8 mouse cellular contexts compared by ENCODE assay signal in genomic region chr17:13336979-13337749, GRCm38 (mm10). TPM values are rescaled to one million over a fixed set of nuclear protein-coding genes. Genes with fewer than 3 reads are reported as not detected.
A peak's percentile ranks its signal among the peaks of the same experiment; 100 is the strongest.
DNase-seq lines count a peak whose midpoint lies in the region; ATAC-seq and TF ChIP-seq lines count a peak whose summit lies in the region.
"Not testable (repeated sequence)": the region's sequence is repeated elsewhere in the genome, so short reads cannot be mapped to it uniquely, and the experiment has no call there.

No protein-coding gene starts in this region.

- WGBS in heart, embryonic 14.5 days = 52% methylated on average over 9 of the region's 9 CpGs
- whole genome bisulfite sequencing in midbrain, embryonic 10.5 days = 66% methylated on average over 9 of the region's 9 CpGs

- not testable (repeated sequence) for H3K4me2 ChIP-seq in CH12.LX (ENCODE audit: insufficient read depth, low read depth, poor library complexity, severe bottlenecking); heart, embryonic 14.5 days (ENCODE audit: low read length)

- H3K4me3 ChIP-seq in CH12.LX (replicated peaks in 1 of 3; ENCODE audit: low read depth in 2 of 3, low read length in 2 of 3, poor library complexity in 1 of 3); heart, embryonic 14.5 days (ENCODE audit: control insufficient read depth in 1 of 2, insufficient read depth in 1 of 2, low read depth in 1 of 2, low read length in 2 of 2); midbrain, embryonic 10.5 days: not testable (repeated sequence)

- peak; percentile 22; the same call in 1 of the 2 replicates for ATAC-seq in erythroid progenitor cell, adult 5-6 weeks (replicated peaks; ENCODE audit: low FRiP score, poor library complexity, severe bottlenecking)
- ATAC-seq in heart, embryonic 14.5 days (ENCODE audit: insufficient number of reproducible peaks, insufficient read depth, low FRiP score, low read depth) = 0 out of 2 replicates have a peak, but pooled peaks have one; percentile 17

- H3K36me3 ChIP-seq in CH12.LX (replicated peaks in 1 of 2; ENCODE audit: control insufficient read depth in 1 of 2, insufficient read depth in 1 of 2, low read length in 1 of 2); heart, embryonic 14.5 days (ENCODE audit: control insufficient read depth, insufficient read depth, low read length); midbrain, embryonic 10.5 days: not testable (repeated sequence)

- H3K79me2 ChIP-seq in CH12.LX (replicated peaks; ENCODE audit: control insufficient read depth, extremely low read depth, insufficient read depth, poor library complexity, severe bottlenecking) = not testable (repeated sequence)

- intact Hi-C loops in left cerebral cortex, postnatal 25 days (cut with DNase I) = not testable (repeated sequence)

- TF ChIP-seq EP300 in CH12.LX (IDR thresholded peaks at IDR 0.05; ENCODE audit: low read length) = not testable (repeated sequence)

- peak; percentile 84 for DNase-seq in CH12.LX (ENCODE audit: extremely low read depth)
- DNase-seq in c-Kit-positive CD71-positive TER-119-negative erythroid progenitor cells, embryonic 14.5 days (ENCODE audit: low read depth) = peak; percentile 1
- DNase-seq in kidney, adult 9 months = peak; percentile 76
- peak; percentile 61 to 74 for DNase-seq in left cerebral cortex, postnatal 25 days (ENCODE audit: low spot score in 2 of 2)
- DNase-seq in midbrain, embryonic 10.5 days (ENCODE audit: low spot score) = peak; percentile 12
- DNase-seq in right cerebral cortex, postnatal 25 days = peak; percentile 44

- peak; percentile 49 for TF ChIP-seq RAD21 in CH12.LX (IDR thresholded peaks at IDR 0.05; ENCODE audit: low read depth, low read length)

- TF ChIP-seq CTCF in CH12.LX (conservative IDR thresholded peaks at IDR 0.05 in 1 of 2, IDR thresholded peaks at IDR 0.05 in 1 of 2; ENCODE audit: low read depth in 2 of 2, low read length in 2 of 2) = peak; percentile 63

- TF ChIP-seq POLR2A in CH12.LX (IDR thresholded peaks at IDR 0.05; ENCODE audit: low read depth, low read length) = not testable (repeated sequence)

- dilution Hi-C loops in CH12.LX (cut with MboI; ENCODE audit: extremely low pct_ligation_motif_present, extremely low pct_unique_long_range_greater_than_20kb, low sequenced_read_pairs) = not testable (repeated sequence)

- not testable (repeated sequence) for H3K4me1 ChIP-seq in CH12.LX (ENCODE audit: control insufficient read depth in 1 of 2, insufficient read depth in 2 of 2); heart, embryonic 14.5 days (ENCODE audit: control insufficient read depth in 2 of 2, insufficient read depth in 2 of 2, low read length in 2 of 2); midbrain, embryonic 10.5 days

- not testable (repeated sequence) for H3K9me3 ChIP-seq in CH12.LX (replicated peaks; ENCODE audit: low read length)
- peaks cover 13% of the 10 kb centered on the region for H3K9me3 ChIP-seq in heart, embryonic 14.5 days (ENCODE audit: control insufficient read depth, low read length)
- H3K9me3 ChIP-seq in midbrain, embryonic 10.5 days (replicated peaks) = peaks cover 59% of the 10 kb centered on the region

- not testable (repeated sequence) for H3K27me3 ChIP-seq in CH12.LX (replicated peaks); heart, embryonic 14.5 days (ENCODE audit: control insufficient read depth, insufficient read depth, low read length); midbrain, embryonic 10.5 days (ENCODE audit: low read depth, poor library complexity, severe bottlenecking)

- not testable (repeated sequence) for H3K9ac ChIP-seq in CH12.LX (ENCODE audit: insufficient read depth, low read depth); heart, embryonic 14.5 days (ENCODE audit: low read length)

- in situ Hi-C loops in CH12.LX (cut with MboI; ENCODE audit: low pct_ligation_motif_present, low pct_unique_long_range_greater_than_20kb, low sequenced_read_pairs) = not testable (repeated sequence)

- H3K27ac ChIP-seq in CH12.LX (ENCODE audit: insufficient read depth, low read depth); heart, embryonic 14.5 days (replicated peaks in 1 of 2; ENCODE audit: control insufficient read depth in 1 of 2, insufficient read depth in 1 of 2, low read depth in 2 of 2, low read length in 2 of 2); midbrain, embryonic 10.5 days (replicated peaks): not testable (repeated sequence)

TF ChIP-seq in CH12.LX, 34 proteins besides CTCF, POLR2A, EP300 and RAD21:
- TF ChIP-seq ZC3H11A (IDR thresholded peaks at IDR 0.05; ENCODE audit: low read depth, low read length) (peak; percentile 28), SMC3 (IDR thresholded peaks at IDR 0.05; ENCODE audit: low read depth, low read length) (peak; percentile 63)

RNA-seq across cellular contexts. Expression of gene Tcp10c, which starts 17.2 kb away (rescaled TPM):
- total RNA-seq in CH12.LX (2012; rRNA removed) = 0.04 TPM in 1 of 2 replicates, not detected in the other
- total RNA-seq in CH12.LX (2014; rRNA removed) = not detected in 2 replicates
- polyA plus RNA-seq in CH12.LX (2012; ENCODE audit: insufficient read length, low read depth) = 0.44 TPM in 1 of 2 replicates, not detected in the other
- total RNA-seq in erythroid progenitor cell, adult 5-6 weeks (2015; ENCODE audit: low replicate concordance) = not detected in 2 replicates
- total RNA-seq in erythroid progenitor cell, adult 5-6 weeks (2017; ENCODE audit: low replicate concordance) = not detected in 2 replicates
- polyA plus RNA-seq in heart, embryonic 14.5 days (2014; fragmentation: Nextera tagmentation; extraction: Ambion mirVana) = not detected in 2 replicates
- total RNA-seq in left cerebral cortex, postnatal 25 days (2021) = not detected
- polyA plus RNA-seq in midbrain, embryonic 10.5 days (2016; fragmentation: Nextera tagmentation; extraction: Ambion mirVana) = not detected in 2 replicates

Comparison
In these comparisons a context has a peak if more than half of its experiments do, and no peak if none do; other contexts are left out.
1. DNase-seq: peak in every context shown above with its lines; median percentile 84 in CH12.LX; 76 in kidney, adult 9 months; 68 in left cerebral cortex, postnatal 25 days; 44 in right cerebral cortex, postnatal 25 days; 12 in midbrain, embryonic 10.5 days; 1 in c-Kit-positive CD71-positive TER-119-negative erythroid progenitor cells, embryonic 14.5 days.